Mouse (Mus musculus): ENCODE data around the gene Rab11fip3. TPM values are rescaled to one million over a fixed set of nuclear protein-coding genes. Genes with fewer than 3 reads are reported as not detected.

The Rab11fip3 gene
- polyA plus RNA-seq, 1 experiment: 82.9 TPM

GRCm38 (mm10) chr17:26055164-26055563 lies 14.2 kb downstream of the Rab11fip3 start:
- no peak for DNase-seq
- WGBS: 53% methylated on average over 6 of the region's 6 CpGs
- TF ChIP-seq CTCF (IDR thresholded peaks at IDR 0.05; ENCODE audit: borderline replicate concordance, insufficient read depth, low read depth, low read length) (no peak), POLR2A (IDR thresholded peaks at IDR 0.05; ENCODE audit: borderline replicate concordance, insufficient read depth, low read length) (no peak)

GRCm38 (mm10) chr17:26054133-26054845 lies 15.1 kb downstream of the Rab11fip3 start:
- WGBS: 73% methylated on average over 17 of the region's 17 CpGs
- DNase-seq: no peak
- Histone ChIP-seq H3K4me3 (replicated peaks; ENCODE audit: insufficient read depth, low read depth, low read length) (no peak overlapping the region), H3K4me1 (ENCODE audit: control insufficient read depth, insufficient read depth, low read length) (peaks cover 19% of the 10 kb centered on the region), H3K27ac (ENCODE audit: insufficient read depth, low read length) (no peak overlapping the region; the same call in 1 of the 2 replicates), H3K27me3 (ENCODE audit: control insufficient read depth, insufficient read depth, low read length) (no peaks in the 10 kb centered on the region)
- TF ChIP-seq POLR2A (IDR thresholded peaks at IDR 0.05; ENCODE audit: borderline replicate concordance, insufficient read depth, low read length) (no peak), CTCF (IDR thresholded peaks at IDR 0.05; ENCODE audit: borderline replicate concordance, insufficient read depth, low read depth, low read length) (no peak)

More at GRCm38 (mm10) chr17:26055164-26055563, 14.2 kb downstream of the Rab11fip3 start:
- H3K4me1 ChIP-seq (ENCODE audit: control insufficient read depth, insufficient read depth, low read length): peaks cover 19% of the 10 kb centered on the region
- H3K4me3 ChIP-seq (replicated peaks; ENCODE audit: insufficient read depth, low read depth, low read length): no peak overlapping the region
- no peaks in the 10 kb centered on the region for H3K27me3 ChIP-seq (ENCODE audit: control insufficient read depth, insufficient read depth, low read length)
- no peak overlapping the region for H3K27ac ChIP-seq (ENCODE audit: insufficient read depth, low read length)

DNA sequence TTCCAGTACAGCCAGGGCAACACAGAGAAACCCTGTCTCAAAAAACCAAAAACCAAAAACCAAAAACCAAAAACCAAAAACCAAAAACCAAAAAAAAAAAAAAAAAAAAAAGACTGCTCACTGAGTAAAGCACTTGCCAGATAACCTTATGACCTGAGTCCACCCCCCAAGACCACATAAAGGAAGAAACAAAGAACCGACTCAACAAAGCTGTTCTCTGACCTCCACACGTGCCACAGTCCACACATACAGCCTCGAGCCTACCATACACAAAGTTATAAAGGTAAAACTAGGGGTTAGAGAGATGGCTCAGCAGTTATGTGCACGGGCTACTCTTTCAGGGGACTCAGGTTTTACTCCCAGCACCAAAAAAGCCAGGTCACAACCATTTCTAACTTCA lies 16.6 kb downstream of the Rab11fip3 start:
- DNase-seq: no peak
- no peak overlapping the region for H3K4me3 ChIP-seq (replicated peaks; ENCODE audit: insufficient read depth, low read depth, low read length)
- TF ChIP-seq POLR2A (IDR thresholded peaks at IDR 0.05; ENCODE audit: borderline replicate concordance, insufficient read depth, low read length) (no peak), CTCF (IDR thresholded peaks at IDR 0.05; ENCODE audit: borderline replicate concordance, insufficient read depth, low read depth, low read length) (no peak)
- no peak overlapping the region for H3K27ac ChIP-seq (ENCODE audit: insufficient read depth, low read length)
- 90% methylated on average over 4 of the region's 4 CpGs for WGBS
- H3K4me1 ChIP-seq (ENCODE audit: control insufficient read depth, insufficient read depth, low read length): peaks cover 14% of the 10 kb centered on the region
- H3K27me3 ChIP-seq (ENCODE audit: control insufficient read depth, insufficient read depth, low read length): no peaks in the 10 kb centered on the region

GRCm38 (mm10) chr17:26052074-26052473 lies 17.3 kb downstream of the Rab11fip3 start:
- Histone ChIP-seq H3K4me1 (ENCODE audit: control insufficient read depth, insufficient read depth, low read length) (peaks cover 11% of the 10 kb centered on the region), H3K27ac (ENCODE audit: insufficient read depth, low read length) (no peak overlapping the region), H3K4me3 (replicated peaks; ENCODE audit: insufficient read depth, low read depth, low read length) (no peak overlapping the region), H3K27me3 (ENCODE audit: control insufficient read depth, insufficient read depth, low read length) (no peaks in the 10 kb centered on the region)
- WGBS: 87% methylated on average over 4 of the region's 4 CpGs
- no peak for DNase-seq
- TF ChIP-seq CTCF (IDR thresholded peaks at IDR 0.05; ENCODE audit: borderline replicate concordance, insufficient read depth, low read depth, low read length) (no peak), POLR2A (IDR thresholded peaks at IDR 0.05; ENCODE audit: borderline replicate concordance, insufficient read depth, low read length) (no peak)

GRCm38 (mm10) chr17:26048118-26048517 lies 21.2 kb downstream of the Rab11fip3 start:
- WGBS: 35% methylated on average over 8 of the region's 8 CpGs
- Histone ChIP-seq H3K27me3 (ENCODE audit: control insufficient read depth, insufficient read depth, low read length) (no peaks in the 10 kb centered on the region), H3K27ac (ENCODE audit: insufficient read depth, low read length) (peak overlapping the region; percentile 69; the same call in 1 of the 2 replicates), H3K4me3 (replicated peaks; ENCODE audit: insufficient read depth, low read depth, low read length) (no peak overlapping the region), H3K4me1 (ENCODE audit: control insufficient read depth, insufficient read depth, low read length) (peaks cover 26% of the 10 kb centered on the region)
- no peak for DNase-seq
- TF ChIP-seq POLR2A (IDR thresholded peaks at IDR 0.05; ENCODE audit: borderline replicate concordance, insufficient read depth, low read length) (no peak), CTCF (IDR thresholded peaks at IDR 0.05; ENCODE audit: borderline replicate concordance, insufficient read depth, low read depth, low read length) (no peak)

DNA sequence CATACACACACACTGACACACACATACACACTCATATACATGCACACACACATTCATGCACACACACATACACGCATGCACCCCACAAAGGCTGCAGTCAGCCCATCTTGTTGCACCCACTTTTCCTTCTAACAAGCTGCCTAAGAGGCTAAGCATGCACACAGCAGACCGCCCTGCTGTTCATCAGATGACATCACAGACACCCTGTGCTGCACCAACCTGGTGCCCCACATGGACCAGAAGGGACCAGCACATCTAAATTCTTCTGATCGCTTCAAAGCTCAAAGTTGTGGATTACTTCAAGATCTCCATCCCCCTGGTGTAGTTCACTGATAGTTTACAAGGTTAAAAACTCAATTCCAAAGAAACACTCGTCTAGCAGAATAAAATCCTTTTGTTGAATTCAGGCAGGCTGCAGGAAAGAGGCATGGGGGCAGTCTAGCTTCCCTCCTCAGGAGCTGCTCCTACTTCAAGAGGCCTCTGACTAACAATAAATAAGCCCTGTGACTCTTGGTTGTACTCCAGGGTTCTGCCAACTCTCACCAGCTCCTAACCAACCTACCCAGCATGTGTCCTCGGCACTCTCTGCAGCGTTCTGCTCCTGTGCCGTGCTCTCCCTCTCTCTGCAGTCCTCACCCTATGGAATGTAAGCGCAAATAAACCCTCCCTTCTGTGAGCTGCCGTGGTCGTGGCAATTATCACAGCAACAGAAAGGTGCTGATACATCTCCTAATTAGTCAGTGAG lies 22.9 kb downstream of the Rab11fip3 start:
- 13% methylated on average over 10 of the region's 10 CpGs for WGBS
- TF ChIP-seq POLR2A (IDR thresholded peaks at IDR 0.05; ENCODE audit: borderline replicate concordance, insufficient read depth, low read length): no peak
- no peak for TF ChIP-seq CTCF (IDR thresholded peaks at IDR 0.05; ENCODE audit: borderline replicate concordance, insufficient read depth, low read depth, low read length)
- peak overlapping the region; percentile 82 for H3K27ac ChIP-seq (ENCODE audit: insufficient read depth, low read length)
- DNase-seq: peak; percentile 67 to 80
- H3K27me3 ChIP-seq (ENCODE audit: control insufficient read depth, insufficient read depth, low read length): no peaks in the 10 kb centered on the region
- H3K4me3 ChIP-seq (replicated peaks; ENCODE audit: insufficient read depth, low read depth, low read length): no peak overlapping the region
- H3K4me1 ChIP-seq (ENCODE audit: control insufficient read depth, insufficient read depth, low read length): peaks cover 39% of the 10 kb centered on the region

DNA sequence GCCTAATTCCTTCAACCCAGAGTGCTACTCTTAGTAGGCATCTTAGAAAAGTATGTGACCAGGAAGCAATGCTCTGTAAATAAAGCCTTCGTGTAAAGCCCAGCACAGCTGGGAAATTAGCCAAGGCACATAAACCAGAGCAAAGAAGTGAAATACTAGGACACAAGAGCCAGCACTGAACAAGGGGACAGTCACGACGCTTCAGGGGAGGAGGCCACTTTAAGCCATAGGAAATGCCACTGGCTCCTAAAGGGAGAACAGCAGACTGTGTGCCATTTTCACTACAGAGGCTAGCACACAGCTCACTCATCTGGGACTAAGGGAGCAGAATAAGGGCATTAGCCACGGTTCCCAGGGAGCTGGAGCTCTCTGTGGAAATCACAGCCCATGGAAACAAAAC lies 24.1 kb downstream of the Rab11fip3 start:
- 23% methylated on average over 4 of the region's 4 CpGs for WGBS
- H3K27me3 ChIP-seq (ENCODE audit: control insufficient read depth, insufficient read depth, low read length): no peaks in the 10 kb centered on the region
- no peak for DNase-seq
- TF ChIP-seq CTCF (IDR thresholded peaks at IDR 0.05; ENCODE audit: borderline replicate concordance, insufficient read depth, low read depth, low read length) (no peak), POLR2A (IDR thresholded peaks at IDR 0.05; ENCODE audit: borderline replicate concordance, insufficient read depth, low read length) (no peak)
- H3K27ac ChIP-seq (ENCODE audit: insufficient read depth, low read length): peak overlapping the region; percentile 64; the same call in 1 of the 2 replicates
- peaks cover 41% of the 10 kb centered on the region for H3K4me1 ChIP-seq (ENCODE audit: control insufficient read depth, insufficient read depth, low read length)
- H3K4me3 ChIP-seq (replicated peaks; ENCODE audit: insufficient read depth, low read depth, low read length): no peak overlapping the region
